Mouse (Mus musculus) spleen, postnatal 10 days (tissue): ENCODE measurements around the gene Fam187b.
"Not testable (repeated sequence)": the region's sequence is repeated elsewhere in the genome, so short reads cannot be mapped to it uniquely, and the experiment has no call there.

Source experiments
- DNase-seq, 2 experiments: peaks; one replicate each; pipeline ENCODE4 v3.0.0; 2021 to 2022; ENCODE audit warnings: low spot score in 2 of 2

Gene Fam187b

DNA sequence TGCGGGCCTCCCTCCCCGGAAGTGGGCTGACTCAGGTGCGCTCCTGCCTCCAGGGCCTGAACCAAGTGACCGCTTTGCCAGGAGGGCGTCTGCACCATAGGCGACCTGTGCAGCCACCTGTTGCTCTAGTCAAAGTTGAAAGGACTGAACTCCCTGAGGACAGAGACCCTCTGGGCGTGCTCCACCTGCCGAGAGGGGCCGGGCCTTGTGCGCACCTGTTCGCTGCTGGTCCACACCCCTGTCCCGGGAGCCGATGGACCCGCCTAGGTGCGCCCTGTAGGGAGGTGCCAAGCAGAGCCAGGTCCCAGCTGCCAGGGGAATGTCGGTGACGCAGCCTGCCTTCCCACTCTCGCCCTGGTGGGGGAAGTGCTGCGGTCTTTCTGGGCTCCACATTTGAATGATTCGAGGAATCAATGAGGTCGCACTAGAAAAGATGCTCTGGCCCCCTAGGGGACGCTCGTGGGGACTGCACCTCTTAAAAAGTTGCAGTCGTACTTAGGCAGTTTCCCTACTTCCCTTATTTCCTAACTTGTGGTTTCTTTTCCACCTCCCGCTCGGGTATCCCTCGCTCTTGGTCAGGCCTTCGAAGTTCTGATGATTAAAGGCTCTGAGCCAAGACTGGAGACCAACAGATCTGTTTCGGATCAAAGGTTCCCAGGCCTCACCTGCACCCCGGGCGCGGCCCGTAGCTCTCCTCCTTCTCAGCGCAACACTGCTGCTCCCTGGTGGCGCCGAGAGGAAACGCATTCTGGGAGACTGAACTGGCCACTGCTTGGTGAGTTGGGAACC, at the start of gene Fam187b:
Gene Fam187b (plus strand): TSS at position 290 of the 789 bp plus-strand sequence.
- peak; percentile 87 to 92 for DNase-seq

DNA sequence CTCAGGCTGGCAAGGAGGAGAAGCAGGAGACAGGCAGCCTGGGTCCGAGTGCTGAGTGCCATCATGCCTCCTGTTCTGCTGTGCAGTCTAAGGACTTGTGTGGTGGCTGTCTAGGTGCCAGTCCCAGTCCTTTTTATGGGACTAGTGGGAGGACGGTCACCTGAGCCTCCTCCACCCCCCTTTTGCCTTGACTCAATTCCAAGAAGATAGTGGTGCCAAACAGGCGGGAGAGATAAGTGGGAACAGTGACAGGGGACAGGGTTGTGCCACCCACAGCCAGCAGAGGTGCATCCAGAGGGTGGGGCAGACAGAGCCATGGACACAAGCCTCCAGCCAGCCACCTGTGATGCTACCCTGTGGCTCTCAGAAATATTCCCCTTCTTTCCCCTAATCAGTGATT, 49.5 kb upstream of the Fam187b start:
- no peak for DNase-seq

DNA sequence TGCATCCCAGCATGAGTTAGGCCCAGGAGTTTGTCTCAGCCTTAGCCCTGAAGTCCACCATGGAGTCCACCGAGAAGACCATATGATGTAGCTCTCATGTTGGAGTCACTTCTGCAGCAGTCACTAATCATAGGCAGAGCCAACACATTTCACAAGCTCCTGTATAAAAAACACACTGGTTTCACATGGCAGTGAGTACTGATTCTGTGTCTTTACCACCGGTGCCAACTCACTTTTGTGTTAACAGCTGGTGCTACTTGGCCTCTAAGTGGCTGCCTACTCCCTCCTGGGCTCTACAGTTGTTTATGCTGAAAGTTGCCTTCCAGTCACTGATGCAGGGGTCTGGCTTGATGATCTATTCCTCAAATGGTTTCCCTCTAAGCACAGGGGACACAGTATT, 49.0 kb upstream of the Fam187b start, which contains the start of gene Hamp2:
Gene Hamp2 (minus strand): TSS at position 101 of the 400 bp plus-strand sequence.
- DNase-seq = not testable (repeated sequence)

DNA sequence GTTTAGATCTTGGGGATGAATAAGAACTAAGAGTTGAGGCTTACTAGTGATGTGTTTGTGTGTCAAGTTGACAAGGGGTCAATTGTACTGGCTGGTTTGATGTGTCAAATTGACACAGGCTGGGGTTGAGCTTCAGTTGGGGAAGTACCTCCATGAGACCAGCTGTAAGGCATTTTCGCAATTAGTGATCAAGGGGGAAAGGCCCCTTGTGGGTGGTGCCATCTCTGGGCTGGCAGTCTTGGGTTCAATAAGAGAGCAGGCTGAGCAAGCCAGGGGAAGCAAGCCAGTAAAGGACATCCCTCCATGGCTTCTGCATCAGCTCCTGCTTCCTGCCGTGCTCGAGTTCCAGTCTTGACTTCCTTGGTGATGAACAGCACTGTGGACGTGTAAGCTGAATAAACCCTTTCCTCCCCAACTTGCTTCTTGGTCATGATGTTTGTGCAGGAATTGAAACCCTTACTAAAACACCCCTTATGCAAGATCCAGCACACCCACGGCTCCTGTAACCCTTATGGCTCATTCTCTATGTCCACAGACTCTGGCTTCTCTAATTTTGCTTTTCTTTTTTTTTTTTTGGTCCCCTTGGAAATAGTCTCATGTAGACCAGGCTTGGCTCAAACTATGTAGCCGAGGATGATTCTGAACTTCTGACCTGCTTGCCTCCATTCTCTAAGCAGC, 38.0 kb upstream of the Fam187b start:
- not testable (repeated sequence) for DNase-seq

DNA sequence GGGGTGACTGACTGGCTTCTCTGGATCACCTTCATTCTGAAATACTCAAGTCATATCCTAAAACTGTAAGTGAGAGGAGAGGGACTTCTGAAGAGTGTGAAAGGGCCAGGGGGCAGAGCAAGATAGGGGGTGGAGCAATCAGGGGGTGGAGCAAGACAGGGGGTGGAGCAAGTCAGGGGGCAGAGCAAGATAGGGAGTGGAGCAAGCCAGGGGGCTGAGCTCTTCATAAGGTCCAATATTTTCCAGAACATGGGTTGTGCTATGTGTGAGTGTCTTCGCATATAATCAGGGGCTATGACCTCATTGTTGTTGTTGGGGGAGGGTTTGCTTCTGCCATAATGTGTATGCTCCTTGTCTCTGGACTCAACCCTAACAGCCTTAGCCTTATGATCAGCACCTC, 33.5 kb upstream of the Fam187b start:
- DNase-seq = not testable (repeated sequence)

DNA sequence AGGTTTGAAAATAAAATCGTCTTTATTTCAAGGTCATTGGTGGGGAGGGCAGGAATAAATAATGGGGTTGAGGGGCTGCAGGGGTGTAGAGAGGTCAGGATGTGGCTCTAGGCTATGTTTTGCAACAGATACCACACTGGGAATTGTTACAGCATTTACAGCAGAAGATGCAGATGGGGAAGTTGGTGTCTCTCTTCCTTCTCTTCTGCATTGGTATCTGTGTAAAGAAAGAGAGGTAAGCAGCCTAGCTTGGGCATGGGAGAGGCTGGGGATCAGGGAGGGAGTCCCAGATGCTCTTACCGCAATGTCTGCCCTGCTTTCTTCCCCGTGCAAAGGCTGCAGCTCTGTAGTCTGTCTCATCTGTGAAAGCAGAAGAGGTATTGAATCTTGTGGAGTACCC, 31.2 kb upstream of the Fam187b start:
- not testable (repeated sequence) for DNase-seq

DNA sequence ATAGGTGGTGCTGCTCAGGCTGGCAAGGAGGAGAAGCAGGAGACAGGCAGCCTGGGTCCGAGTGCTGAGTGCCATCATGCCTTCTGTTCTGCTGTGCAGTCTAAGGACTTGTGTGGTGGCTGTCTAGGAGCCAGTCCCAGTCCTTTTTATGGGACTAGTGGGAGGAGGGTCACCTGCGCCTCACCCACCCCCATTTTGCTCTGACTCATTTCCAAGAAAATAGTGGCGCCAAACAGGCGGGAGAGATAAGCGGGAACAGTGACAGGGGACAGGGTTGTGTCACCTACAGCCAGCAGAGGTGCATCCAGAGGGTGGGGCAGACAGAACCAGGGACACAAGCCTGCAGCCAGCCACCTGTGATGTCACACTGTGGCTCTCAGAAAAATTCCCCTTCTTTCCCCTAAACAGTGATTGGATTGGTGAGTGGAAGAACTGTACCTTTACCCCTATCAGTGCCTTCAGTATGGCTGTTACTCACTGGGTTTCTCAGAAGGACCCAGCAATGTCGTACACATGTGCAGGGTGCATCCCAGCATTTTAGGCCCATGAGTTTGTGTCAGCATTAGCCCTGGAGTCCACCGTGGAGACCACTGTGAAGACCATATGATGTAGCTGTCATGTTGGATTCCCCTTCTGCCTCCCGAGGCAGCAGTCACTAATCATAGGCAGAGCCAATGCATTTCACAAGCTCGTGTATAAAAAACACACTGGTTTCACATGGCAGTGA, 29.5 kb upstream of the Fam187b start, which contains the start of gene Hamp:
Gene Hamp (minus strand): TSS at position 124 of the 727 bp plus-strand sequence.
- DNase-seq = no peak

DNA sequence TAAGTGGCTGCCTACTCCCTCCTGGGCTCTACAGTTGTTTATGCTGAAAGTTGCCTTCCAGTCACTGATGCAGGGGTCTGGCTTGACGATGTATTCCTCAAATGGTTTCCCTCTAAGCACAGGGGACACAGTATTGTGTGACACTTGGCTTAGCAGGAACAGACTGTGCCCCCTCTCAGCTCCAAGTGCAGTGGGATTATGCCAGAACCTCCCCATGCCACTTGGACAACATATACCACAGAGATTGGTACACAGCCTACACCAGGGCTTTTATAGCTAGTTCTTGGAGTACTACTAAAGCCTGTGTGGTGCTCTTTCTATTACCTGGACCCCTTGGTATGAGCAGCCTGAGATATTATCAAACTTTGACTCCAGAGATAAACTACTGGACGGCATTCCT, 28.9 kb upstream of the Fam187b start:
- not testable (repeated sequence) for DNase-seq

DNA sequence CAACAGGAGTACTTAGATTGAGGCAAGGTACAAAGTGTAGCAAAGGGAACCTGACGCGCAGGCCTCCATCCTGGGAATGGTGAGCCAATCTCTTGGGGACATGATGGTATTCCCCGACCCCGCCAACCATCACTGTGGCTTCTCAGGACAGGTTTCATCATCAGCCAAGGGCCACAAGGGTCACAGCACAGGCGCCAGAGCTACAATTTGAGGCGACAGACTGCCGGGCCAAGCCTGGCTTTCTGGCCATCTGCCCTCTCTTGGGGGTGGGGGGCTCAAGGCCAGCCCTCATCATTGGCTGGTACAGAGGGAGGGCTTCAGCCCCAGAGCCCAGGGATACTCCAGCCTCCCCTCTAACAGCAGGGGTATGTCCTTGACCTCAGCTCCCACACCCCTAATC, 28.1 kb upstream of the Fam187b start:
- DNase-seq = not testable (repeated sequence)

DNA sequence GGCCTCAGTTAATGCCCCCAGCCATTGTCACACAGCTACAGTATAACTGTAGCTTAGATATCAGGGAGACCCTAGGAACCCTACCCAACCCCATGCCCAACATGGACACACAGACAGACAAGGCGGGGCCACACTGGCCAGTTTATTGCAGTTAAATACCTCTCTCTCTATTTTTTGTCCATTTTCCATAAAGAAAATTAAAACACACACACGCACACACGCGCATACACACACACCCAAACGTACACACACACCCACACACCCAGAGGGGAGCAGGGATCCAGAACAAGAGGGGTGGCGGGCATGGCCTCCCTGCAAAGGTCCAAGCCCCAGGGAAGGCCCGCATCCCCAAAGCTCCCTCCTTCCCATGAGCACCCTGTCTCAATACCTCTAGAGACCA, 27.7 kb upstream of the Fam187b start:
- DNase-seq = no peak

DNA sequence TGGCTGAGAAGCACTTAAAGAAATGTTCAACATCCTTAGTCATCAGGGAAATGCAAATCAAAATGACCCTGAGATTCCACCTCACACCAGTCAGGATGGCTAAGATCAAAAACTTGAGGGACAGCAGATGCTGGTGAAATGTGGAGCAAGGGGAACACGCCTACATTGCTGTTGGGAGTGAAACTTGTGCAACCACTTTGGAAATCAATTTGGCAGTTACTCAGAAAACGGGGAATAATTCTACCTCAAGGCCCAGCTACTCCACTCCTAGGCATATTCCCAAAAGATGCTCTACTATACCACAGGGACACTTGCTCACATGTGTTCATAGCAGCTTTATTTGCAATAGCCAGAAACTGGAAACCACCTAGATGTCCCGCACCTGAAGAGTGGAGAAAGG, 23.7 kb upstream of the Fam187b start:
- DNase-seq = not testable (repeated sequence)

DNA sequence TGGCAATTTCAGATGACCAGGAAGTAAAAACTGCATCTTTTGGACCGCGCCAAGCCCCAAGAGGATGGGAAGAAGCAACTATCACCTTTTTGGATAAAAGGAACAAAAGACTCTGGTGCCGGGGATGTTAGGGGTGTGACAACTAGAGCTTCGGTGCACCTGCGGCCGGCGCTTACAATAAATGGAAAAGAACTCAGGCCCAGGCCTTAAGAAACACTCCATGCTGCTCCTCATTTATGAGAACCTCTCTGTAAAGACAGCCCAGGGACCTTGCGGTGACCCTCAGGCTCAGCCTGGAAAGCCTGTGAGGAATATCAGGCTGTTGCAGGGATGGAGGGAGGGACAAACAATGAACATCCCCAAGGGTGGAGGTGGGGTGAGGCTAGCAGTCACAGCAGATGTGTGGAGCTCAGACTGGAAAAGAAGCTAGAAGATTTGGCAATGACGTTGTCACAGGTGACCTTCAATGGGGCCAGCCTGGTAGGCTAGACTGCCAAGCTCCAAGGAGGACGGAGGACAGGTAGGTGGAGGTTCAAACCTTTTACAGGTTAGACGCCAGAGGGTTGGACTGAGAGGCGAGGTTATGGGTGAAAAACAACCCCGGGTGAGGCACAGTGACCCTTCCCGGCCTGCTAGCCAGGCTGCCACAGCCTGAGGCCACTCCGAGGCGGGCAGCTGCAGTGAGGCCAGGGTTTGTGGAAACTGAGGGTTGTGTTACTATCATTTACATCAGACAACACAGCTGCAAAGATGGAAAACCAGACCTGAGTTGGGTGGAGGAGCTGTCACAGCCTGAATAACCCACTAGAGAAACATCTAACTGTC, 20.9 kb upstream of the Fam187b start:
- DNase-seq = no peak

DNA sequence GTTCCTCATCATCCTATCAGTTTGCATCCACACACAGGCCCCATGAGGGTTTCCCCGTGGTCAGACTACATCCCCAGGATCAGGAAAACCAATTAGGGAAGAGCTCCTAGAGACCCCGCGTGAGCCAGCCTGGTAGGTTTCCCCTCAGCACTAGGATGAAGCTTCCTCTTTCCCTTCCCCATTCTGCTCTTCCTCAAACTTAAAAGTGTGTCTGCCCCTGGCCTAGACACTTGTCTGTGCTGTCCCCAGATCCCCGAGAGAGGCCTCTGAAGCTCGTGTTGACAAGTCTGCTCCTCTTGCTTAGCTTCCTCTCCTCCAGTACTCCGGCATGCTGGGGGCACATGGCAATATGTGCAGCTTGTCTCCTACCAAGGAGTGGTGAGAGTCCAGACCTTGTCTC, 20.1 kb upstream of the Fam187b start:
- no peak for DNase-seq

DNA sequence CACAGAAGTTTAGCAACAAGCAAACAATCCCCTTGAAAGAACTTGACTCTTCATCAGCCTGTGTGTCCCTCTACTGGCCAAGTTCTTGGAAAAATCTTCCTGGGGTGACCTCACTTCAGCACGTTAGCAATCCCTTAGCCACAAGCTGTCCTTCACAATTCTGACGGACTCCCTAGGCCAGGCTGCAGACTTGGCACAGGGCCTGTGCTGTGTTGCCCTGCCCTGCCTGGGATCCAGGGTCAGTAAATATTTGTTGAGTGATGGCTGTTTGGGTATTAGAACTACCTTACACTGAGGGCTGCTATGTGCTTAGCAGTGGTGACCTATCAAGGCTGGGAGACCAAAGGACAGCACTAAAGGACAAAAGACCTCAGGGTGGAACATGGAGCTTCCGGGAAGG, 19.6 kb upstream of the Fam187b start:
- no peak for DNase-seq

DNA sequence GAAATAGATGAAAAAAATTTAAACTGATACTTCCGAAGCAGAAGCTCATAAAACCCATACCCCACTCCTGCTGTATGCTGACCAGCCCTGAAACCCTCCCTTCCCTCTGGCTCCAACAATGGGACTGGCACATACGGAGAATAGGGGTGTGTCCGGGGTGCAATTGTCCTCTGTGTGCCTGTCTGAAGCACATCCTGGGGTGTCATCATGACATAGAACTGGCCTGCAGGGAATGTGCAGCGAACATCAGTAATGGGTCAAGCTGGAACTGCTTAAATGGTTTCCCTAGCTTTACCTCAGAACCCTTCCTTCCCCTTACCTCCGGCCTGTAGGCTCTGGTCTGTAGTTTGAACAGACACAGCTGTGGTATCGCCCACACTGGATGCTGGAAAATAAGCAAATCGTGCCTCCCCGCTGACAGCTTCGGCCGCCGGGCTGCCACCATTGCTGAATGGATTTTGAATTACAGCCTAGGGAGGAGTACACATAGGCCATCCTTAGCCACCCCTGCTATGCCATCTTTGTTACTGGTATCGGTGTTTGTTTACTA, 18.5 kb upstream of the Fam187b start:
- no peak for DNase-seq

DNA sequence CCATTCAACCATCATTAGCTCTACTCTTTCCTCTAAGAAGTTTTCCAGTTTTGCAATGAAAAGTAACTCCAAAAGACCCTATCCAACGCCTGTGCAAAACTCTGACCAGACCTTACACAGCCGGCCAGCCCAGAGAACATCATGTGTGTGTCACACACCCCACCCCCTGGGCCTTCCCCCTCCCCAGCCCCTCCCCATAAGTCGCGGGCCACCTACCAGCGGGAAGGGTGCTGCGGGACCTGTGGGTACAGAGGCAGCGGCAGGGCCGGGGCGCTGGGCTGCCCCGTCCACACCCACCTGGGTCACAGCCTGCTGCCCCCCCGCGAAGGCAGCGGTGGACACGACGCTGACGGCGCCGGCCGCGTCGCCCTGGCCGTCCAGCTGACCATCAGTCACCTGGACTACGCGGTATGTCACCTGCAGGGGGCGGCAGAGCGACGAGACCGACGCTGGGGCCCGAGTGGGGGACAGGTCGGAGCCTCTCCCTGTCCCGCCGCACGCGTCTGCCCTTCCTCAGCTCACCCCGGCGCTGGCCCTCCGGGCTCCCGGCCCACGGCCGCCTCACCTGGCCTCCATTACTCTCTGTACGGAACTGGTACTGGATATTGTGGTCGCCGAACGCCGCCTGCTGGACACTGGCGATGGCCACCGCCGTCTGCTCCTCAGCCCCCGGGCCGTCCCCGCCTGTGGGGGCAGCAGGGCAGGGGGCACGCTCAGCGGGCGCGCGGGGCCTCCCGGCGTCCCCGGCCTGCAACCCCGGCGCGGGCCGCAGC, 17.8 kb upstream of the Fam187b start:
- DNase-seq = peak; percentile 88 to 93

DNA sequence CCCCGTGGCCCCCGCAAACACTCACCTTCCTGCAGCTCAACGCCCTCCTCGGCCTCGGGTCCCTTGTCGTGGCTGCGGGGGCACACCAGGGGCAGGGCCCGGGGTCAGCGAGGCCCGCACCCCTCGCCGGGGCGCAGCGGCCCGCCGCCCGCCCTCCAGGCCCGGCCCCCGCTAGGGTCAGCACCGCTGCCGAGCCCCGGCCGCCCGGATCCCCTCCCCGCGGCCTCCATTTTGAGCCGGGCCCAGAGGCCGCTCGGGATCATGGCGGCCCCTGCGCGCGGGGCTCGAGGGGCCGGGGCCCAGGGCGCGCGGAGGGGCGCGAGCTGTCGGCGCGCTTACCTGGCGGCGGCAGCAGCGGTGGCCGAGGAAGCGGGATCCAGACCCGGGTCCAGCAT, 17.2 kb upstream of the Fam187b start:
- DNase-seq = peak in 1 of 2 experiments; percentile 62

DNA sequence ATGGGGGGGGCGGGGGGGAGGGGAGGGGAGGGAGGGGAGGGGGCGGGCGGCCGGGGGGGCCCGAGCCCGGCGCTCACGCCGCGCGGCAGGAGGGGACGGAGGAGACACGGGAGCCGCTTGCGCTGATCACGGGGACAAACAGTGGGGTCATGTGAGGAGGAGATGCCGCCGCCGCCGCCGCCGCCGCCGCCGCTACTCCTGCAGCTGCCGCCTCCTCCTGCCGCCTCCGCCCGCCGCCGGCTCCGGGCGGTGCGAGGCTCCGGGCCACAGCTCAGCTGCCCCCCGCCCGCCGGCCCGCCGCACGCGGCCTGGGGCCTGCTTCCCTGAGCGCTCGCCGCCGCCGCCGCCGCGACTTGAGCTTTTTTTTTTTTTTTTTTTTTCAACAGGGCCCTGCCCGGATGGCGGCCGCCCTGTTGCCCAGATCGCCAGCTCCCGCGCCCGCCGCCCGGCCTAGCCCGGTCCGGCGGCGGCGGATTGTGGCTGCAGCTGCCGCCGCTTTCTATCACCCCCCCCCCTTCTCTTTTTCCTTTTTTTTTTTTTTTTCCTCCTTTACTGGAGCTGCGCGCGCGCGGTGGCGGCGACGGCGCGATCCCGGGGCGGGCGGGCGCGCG, 16.7 kb upstream of the Fam187b start, which contains the start of gene Usf2:
Gene Usf2 (minus strand): TSS at position 48 of the 611 bp plus-strand sequence.
- DNase-seq = peak; percentile 73 to 84

DNA sequence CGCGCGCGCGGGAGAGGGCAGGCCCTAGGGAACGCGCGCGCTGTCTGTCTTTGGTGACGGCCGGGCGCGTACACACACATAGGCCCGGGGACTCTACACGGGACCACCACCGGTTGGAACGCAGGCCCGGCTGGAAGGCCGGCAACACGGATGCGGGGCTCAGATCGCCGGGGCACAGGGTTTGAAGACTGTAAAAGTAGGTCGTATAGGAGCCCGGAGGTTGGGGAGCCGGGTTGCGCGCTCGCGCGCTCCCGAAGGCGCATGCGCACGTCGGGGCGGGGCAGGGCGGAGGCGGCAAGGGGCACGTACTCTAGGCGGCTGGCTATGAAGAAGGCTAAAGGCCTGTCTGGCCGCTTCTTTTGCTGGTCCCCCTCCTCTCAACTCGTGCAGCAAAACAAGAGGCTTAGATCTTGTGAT, 16.2 kb upstream of the Fam187b start:
- DNase-seq = peak; percentile 93 to 97
